Mouse (Mus musculus): ENCODE measurements at regions not wholly inside any gene's neighbourhood (a gene's known extent, or its start where the extent isn't known, plus 50 kb on each side); places are given as distances from the start of the nearest gene placed in this dataset.
A peak's percentile ranks its signal among the peaks of the same experiment; 100 is the strongest.

GRCm38 (mm10) chr16:95057596-95057995 is 60.1 kb upstream of the Kcnj6 start:
- H3K4me3 ChIP-seq, result no peak overlapping the region
- no peaks in the 10 kb centered on the region for H3K36me3 ChIP-seq
- H3K4me2 ChIP-seq, result no peak overlapping the region
- H3K4me1 ChIP-seq, result no peaks in the 10 kb centered on the region
- ATAC-seq (ENCODE audit: insufficient number of reproducible peaks, low FRiP score, low TSS enrichment, low read depth), result no peak
- H3K9ac ChIP-seq, result no peak overlapping the region
- H3K9me3 ChIP-seq, result 0 out of 2 replicates have a peak, but pooled peaks cover 1% of the 10 kb centered on the region
- WGBS, result 16% methylated on average over 1 of the region's 1 CpGs
- H3K27me3 ChIP-seq, result no peaks in the 10 kb centered on the region
- H3K27ac ChIP-seq, result no peak overlapping the region

- Histone ChIP-seq H3K4me1 (no peaks in the 10 kb centered on the region), H3K27ac (no peak overlapping the region), H3K36me3 (no peaks in the 10 kb centered on the region), H3K27me3 (no peaks in the 10 kb centered on the region), H3K9ac (no peak overlapping the region), H3K9me3 (no peaks in the 10 kb centered on the region), H3K4me2 (no peak overlapping the region), H3K4me3 (no peak overlapping the region)
- ATAC-seq (ENCODE audit: insufficient number of reproducible peaks, low FRiP score, low TSS enrichment, low read depth), result no peak
- 84% methylated on average over 6 of the region's 6 CpGs for WGBS
Observed at GRCm38 (mm10) chr16:95064423-95064822, 66.9 kb upstream of the Kcnj6 start.

GRCm38 (mm10) chr16:95066687-95067086 is 69.2 kb upstream of the Kcnj6 start:
- Histone ChIP-seq H3K9me3 (no peaks in the 10 kb centered on the region), H3K9ac (no peak overlapping the region), H3K4me1 (no peaks in the 10 kb centered on the region), H3K36me3 (no peaks in the 10 kb centered on the region), H3K27me3 (no peaks in the 10 kb centered on the region), H3K4me2 (no peak overlapping the region), H3K4me3 (no peak overlapping the region), H3K27ac (no peak overlapping the region)
- ATAC-seq (ENCODE audit: insufficient number of reproducible peaks, low FRiP score, low TSS enrichment, low read depth), result no peak
- 88% methylated on average over 3 of the region's 3 CpGs for WGBS

GRCm38 (mm10) chr16:95092471-95093221 is 95.1 kb upstream of the Kcnj6 start:
- Histone ChIP-seq H3K36me3 (no peaks in the 10 kb centered on the region), H3K9ac (no peak overlapping the region), H3K4me3 (no peak overlapping the region), H3K27me3 (no peaks in the 10 kb centered on the region), H3K4me1 (no peaks in the 10 kb centered on the region), H3K4me2 (no peak overlapping the region), H3K27ac (no peak overlapping the region), H3K9me3 (no peaks in the 10 kb centered on the region)
- WGBS, result 72% methylated on average over 6 of the region's 6 CpGs
- no peak for ATAC-seq (ENCODE audit: insufficient number of reproducible peaks, low FRiP score, low TSS enrichment, low read depth)

- no peak overlapping the region for H3K4me3 ChIP-seq
- H3K27ac ChIP-seq, result no peak overlapping the region
- H3K36me3 ChIP-seq, result no peaks in the 10 kb centered on the region
- H3K4me1 ChIP-seq, result no peaks in the 10 kb centered on the region
- ATAC-seq (ENCODE audit: insufficient number of reproducible peaks, low FRiP score, low TSS enrichment, low read depth), result peak; percentile 48; the same call in 1 of the 2 replicates
- H3K9ac ChIP-seq, result no peak overlapping the region
- no peak overlapping the region for H3K4me2 ChIP-seq
- no peaks in the 10 kb centered on the region for H3K9me3 ChIP-seq
- 22% methylated on average over 10 of the region's 10 CpGs for WGBS
- H3K27me3 ChIP-seq, result no peaks in the 10 kb centered on the region
Observed at GRCm38 (mm10) chr16:95093753-95094152, 96.3 kb upstream of the Kcnj6 start.

GRCm38 (mm10) chr16:95100954-95101353 is 103.5 kb upstream of the Kcnj6 start:
- no peak for ATAC-seq (ENCODE audit: insufficient number of reproducible peaks, low FRiP score, low TSS enrichment, low read depth)
- Histone ChIP-seq H3K9ac (no peak overlapping the region), H3K27me3 (no peaks in the 10 kb centered on the region), H3K36me3 (no peaks in the 10 kb centered on the region), H3K4me2 (no peak overlapping the region), H3K9me3 (no peaks in the 10 kb centered on the region), H3K27ac (no peak overlapping the region), H3K4me3 (no peak overlapping the region), H3K4me1 (no peaks in the 10 kb centered on the region)
- 72% methylated on average over 9 of the region's 9 CpGs for WGBS

GRCm38 (mm10) chr16:95117531-95117930 is 120.0 kb upstream of the Kcnj6 start:
- Histone ChIP-seq H3K4me2 (no peak overlapping the region), H3K36me3 (no peaks in the 10 kb centered on the region), H3K4me1 (no peaks in the 10 kb centered on the region), H3K9me3 (no peaks in the 10 kb centered on the region), H3K27ac (no peak overlapping the region), H3K9ac (no peak overlapping the region), H3K27me3 (peaks cover 3% of the 10 kb centered on the region; the same call in 1 of the 2 replicates), H3K4me3 (no peak overlapping the region)
- ATAC-seq (ENCODE audit: insufficient number of reproducible peaks, low FRiP score, low TSS enrichment, low read depth), result no peak
- WGBS, result 53% methylated on average over 8 of the region's 8 CpGs

- Histone ChIP-seq H3K27me3 (peaks cover 3% of the 10 kb centered on the region; the same call in 1 of the 2 replicates), H3K4me2 (no peak overlapping the region), H3K9ac (no peak overlapping the region), H3K36me3 (no peaks in the 10 kb centered on the region), H3K9me3 (no peaks in the 10 kb centered on the region), H3K27ac (no peak overlapping the region), H3K4me3 (no peak overlapping the region), H3K4me1 (no peaks in the 10 kb centered on the region)
- ATAC-seq (ENCODE audit: insufficient number of reproducible peaks, low FRiP score, low TSS enrichment, low read depth), result no peak
- WGBS, result 35% methylated on average over 4 of the region's 4 CpGs
Observed at GRCm38 (mm10) chr16:95119293-95119692, 121.8 kb upstream of the Kcnj6 start.

GRCm38 (mm10) chr16:95122048-95122447 is 124.5 kb upstream of the Kcnj6 start:
- H3K4me1 ChIP-seq, result no peaks in the 10 kb centered on the region
- 17% methylated on average over 7 of the region's 7 CpGs for WGBS
- H3K4me2 ChIP-seq, result no peak overlapping the region
- no peaks in the 10 kb centered on the region for H3K9me3 ChIP-seq
- no peaks in the 10 kb centered on the region for H3K36me3 ChIP-seq
- no peak overlapping the region for H3K9ac ChIP-seq
- no peak for ATAC-seq (ENCODE audit: insufficient number of reproducible peaks, low FRiP score, low TSS enrichment, low read depth)
- peaks cover 3% of the 10 kb centered on the region; the same call in 1 of the 2 replicates for H3K27me3 ChIP-seq
- H3K27ac ChIP-seq, result no peak overlapping the region
- H3K4me3 ChIP-seq, result no peak overlapping the region

- H3K27me3 ChIP-seq, result no peaks in the 10 kb centered on the region
Observed at GRCm38 (mm10) chr16:95127616-95128015, 129.7 kb upstream of the Kcnj15 start.

GRCm38 (mm10) chr16:95131815-95132214 is 125.5 kb upstream of the Kcnj15 start:
- ATAC-seq (ENCODE audit: insufficient number of reproducible peaks, low FRiP score, low TSS enrichment, low read depth), result no peak
- Histone ChIP-seq H3K4me1 (0 out of 2 replicates have a peak, but pooled peaks cover 5% of the 10 kb centered on the region), H3K27ac (no peak overlapping the region), H3K27me3 (no peaks in the 10 kb centered on the region), H3K9me3 (no peaks in the 10 kb centered on the region), H3K4me2 (no peak overlapping the region), H3K4me3 (no peak overlapping the region), H3K9ac (no peak overlapping the region), H3K36me3 (no peaks in the 10 kb centered on the region)
- 71% methylated on average over 5 of the region's 5 CpGs for WGBS

More at GRCm38 (mm10) chr16:95127616-95128015, 129.7 kb upstream of the Kcnj15 start:
- no peak overlapping the region for H3K27ac ChIP-seq
- 3% methylated on average over 8 of the region's 8 CpGs for WGBS
- no peaks in the 10 kb centered on the region for H3K36me3 ChIP-seq
- H3K4me1 ChIP-seq, result 0 out of 2 replicates have a peak, but pooled peaks cover 5% of the 10 kb centered on the region
- no peak for ATAC-seq (ENCODE audit: insufficient number of reproducible peaks, low FRiP score, low TSS enrichment, low read depth)
- no peak overlapping the region for H3K4me3 ChIP-seq
- no peaks in the 10 kb centered on the region for H3K9me3 ChIP-seq
- H3K9ac ChIP-seq, result no peak overlapping the region
- H3K4me2 ChIP-seq, result no peak overlapping the region

GRCm38 (mm10) chr16:95138809-95139208 is 118.5 kb upstream of the Kcnj15 start:
- no peaks in the 10 kb centered on the region for H3K36me3 ChIP-seq
- no peak overlapping the region for H3K9ac ChIP-seq
- no peak for ATAC-seq (ENCODE audit: insufficient number of reproducible peaks, low FRiP score, low TSS enrichment, low read depth)
- H3K4me3 ChIP-seq, result no peak overlapping the region
- 61% methylated on average over 3 of the region's 3 CpGs for WGBS
- H3K4me1 ChIP-seq, result no peaks in the 10 kb centered on the region
- H3K27me3 ChIP-seq, result no peaks in the 10 kb centered on the region
- no peak overlapping the region for H3K27ac ChIP-seq
- no peak overlapping the region for H3K4me2 ChIP-seq
- no peaks in the 10 kb centered on the region for H3K9me3 ChIP-seq
